Mouse (Mus musculus): ENCODE measurements around the gene Folr1.

The Folr1 gene

DNA sequence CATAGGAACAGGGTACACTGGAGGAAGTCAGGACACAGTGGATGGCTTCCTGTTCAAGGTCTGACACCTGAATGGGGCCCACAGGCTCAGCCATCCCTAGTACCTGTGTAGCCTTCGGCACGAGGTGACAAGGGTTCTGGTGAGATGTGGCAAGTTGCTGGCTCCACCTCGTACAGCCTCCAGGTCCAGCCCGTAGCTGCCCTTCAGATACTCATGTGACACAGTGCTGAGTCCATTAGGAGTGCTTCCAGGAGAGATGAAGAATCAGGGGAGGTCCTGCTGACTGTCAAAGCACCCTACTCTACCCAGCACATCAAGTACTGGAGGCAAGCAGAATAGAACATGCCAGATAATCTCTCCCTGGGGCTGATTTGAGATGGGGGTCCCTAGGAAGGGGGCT is 38.2 kb downstream of the Folr1 start:
- DNase-seq, result no peak

DNA sequence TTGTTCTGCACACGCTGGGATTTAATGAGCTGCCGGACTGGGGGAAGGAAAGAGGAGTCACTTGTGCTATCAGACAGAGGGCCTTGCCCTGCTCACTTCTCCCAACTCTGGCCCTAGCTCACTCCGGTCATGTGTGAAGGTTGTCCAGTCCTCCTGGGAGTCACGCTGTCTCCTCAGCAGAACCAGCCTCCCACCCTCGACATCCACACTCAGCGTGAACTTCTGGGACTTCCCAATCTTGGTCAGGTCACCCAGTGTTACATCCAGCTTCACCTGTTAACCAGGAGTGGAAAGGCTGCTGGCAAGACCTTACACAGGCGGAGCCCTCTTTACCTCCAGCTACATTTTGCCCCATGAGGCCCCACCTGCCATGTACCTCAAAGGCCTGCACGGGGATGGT is 39.2 kb downstream of the Folr1 start:
- DNase-seq, result no peak

DNA sequence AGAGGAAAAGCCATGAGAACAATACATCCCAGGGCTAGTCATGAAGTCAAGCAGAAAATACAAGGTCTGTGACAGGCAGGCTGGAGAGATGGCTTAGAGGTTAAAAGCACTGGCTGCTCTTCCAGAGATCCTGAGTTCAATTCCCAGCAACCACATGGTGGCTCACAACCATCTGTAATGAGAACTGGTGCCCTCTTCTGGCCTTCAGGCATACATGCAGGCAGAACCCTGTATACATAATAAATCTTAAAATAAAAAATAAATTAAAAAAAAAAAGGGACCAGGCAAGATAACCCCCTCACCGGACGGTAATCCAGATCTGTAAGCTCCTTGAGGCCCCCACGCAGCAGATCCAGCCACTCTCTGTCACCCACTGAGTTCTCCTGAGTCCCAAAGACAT is 40.2 kb downstream of the Folr1 start:
- DNase-seq, result no peak

DNA sequence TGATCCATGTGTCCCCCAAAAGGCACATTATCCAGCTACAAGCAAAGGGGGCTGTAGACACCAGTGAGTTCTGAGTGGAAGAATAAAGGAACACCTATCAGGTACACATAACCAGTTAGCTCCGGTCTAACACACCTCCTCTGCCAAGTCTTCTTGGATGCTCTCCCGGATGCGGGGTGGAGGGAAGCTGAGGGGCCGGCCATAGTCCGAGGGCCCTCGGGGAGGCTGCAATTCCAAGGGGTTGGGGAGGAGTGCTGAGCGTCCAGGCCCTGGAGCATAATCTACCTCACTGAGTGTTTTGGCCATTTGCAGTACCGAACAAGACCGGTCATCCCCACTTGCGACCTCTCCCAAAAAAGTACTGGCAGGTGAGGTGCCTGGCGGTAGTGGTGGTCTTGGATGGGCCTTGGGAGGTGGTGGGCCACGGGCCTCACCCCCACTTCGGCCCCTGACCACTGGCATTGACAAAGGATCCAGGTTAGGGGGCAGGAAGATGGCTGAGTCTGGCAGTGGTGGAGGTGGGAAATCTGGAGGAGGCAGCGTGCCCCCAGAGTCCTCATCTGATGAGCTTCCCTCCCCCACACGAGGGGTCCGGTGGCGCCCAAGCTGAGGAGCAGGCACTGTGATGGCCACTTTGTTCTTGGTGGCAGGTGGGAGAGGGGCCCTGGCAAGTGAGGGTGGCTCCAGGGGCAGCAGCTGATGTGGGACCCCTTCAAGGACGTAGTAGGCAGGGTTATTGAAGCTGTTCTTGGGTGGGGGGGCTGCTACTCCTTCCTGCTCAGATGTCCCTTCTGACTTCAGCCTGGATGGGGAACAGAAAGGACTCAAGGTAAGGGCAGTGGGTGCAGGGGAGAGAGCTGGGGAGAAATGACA is 46.6 kb downstream of the Folr1 start:
- DNase-seq, result no peak

DNA sequence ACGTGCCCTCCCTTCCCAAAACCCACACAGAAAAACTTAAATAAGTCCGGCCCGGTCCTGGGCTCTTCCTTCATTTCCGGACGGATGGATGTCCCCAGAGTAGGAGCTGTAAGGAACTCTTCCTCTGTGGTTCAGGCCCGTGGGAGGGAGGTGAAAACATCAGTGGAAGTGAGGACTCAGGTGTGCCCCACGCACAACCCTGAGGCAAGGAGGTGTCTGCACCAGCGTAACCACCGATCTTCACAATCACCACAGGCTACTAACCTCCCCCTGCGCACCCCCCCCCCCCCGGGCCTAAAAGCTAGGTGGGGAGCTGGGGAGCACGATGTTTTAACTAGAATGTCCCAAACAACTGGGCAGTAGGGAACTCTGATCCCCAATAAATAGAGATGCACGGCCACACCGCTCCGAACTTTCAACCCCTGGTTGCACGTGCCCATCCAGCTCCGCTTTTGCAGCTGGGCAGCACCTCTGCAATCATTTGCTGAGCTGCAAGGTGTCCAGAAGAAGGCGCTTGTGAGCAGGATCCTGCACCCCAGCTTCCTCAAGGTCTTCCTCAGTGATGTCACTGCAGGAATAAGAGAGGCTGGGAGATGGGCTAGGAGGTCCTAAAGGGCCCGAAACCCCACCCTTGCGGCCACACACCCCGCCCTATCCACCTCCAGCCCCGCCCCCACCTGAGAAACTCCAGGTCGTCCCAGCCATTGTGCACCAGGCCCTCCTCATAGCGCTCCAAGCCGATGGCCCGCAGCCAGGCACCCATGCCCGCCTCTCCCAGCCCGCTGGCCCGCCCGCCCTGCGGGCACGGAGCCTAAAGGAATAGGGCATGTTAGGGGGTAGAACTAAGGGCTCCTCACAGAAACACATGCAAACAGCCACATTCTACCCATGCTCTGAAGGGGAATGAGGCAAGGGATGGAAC is 47.5 kb downstream of the Folr1 start:
- no peak for DNase-seq

DNA sequence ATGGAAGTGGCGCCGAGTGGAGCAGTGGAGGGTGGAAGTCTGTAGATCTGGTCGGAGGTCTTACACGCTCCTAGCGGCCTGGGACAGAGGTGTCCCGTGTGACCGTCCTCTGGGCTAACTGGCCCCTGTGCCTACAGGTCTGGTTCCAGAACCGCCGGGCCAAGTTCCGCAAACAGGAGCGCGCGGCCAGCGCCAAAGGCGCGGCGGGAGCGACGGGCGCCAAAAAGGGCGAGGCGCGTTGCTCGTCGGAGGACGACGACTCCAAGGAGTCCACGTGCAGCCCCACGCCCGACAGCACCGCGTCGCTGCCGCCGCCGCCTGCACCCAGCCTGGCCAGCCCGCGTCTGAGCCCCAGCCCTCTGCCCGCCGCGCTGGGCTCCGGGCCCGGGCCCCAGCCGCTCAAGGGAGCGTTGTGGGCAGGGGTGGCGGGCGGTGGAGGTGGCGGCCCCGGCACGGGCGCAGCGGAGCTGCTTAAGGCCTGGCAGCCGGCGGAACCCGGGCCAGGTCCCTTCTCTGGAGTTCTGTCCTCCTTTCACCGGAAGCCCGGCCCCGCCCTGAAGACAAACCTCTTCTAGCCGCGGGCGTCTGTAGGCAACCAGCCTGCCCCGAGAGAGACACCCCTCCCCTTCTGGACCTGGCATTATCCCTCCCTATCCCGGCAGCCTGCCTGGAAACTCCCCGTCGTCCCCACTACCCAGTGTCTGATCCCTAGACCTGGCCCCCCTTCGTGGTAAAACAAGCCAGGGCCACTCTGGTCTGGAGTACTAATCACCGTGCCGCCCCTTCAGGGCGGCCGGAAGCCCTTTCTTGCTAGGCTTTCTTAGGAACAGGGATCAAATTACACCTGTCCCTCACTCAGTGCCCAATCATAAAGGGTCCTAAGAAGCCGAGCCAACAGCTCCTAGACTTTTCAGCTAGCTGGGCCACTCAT is 48.8 kb downstream of the Folr1 start:
- DNase-seq, result peak in 1 of 2 experiments; percentile 31

DNA sequence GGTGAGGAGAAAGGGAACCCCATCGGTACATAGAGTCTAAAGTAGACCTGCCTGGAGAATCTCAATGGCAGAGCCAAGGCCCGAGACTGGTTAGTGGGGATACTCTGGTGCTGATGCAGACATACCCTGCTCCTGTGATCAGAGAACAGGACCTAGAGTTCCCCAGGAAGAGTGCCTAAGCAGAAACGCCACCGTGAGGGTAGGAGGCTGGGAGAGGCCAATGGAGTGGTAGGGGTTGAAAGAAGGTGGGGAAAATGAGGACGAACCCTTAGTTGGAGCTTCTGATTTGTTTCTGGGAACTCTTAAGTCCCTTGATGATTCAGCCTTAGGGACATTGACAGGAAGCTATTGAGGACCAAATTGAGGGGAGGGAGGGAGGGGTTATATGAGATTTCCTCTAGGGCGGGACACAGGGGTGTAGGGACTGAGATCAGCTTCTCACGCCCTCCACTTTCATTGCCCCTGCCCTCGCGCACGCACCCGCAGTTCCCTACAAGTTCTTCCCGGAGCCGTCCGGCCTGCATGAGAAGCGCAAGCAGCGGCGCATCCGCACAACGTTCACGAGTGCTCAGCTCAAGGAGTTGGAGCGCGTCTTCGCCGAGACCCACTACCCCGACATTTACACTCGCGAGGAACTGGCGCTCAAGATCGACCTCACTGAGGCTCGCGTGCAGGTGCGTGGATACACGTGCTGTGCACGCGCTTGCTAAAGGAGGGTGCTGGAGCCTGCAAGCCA is 50.1 kb downstream of the Folr1 start:
- no peak for DNase-seq

DNA sequence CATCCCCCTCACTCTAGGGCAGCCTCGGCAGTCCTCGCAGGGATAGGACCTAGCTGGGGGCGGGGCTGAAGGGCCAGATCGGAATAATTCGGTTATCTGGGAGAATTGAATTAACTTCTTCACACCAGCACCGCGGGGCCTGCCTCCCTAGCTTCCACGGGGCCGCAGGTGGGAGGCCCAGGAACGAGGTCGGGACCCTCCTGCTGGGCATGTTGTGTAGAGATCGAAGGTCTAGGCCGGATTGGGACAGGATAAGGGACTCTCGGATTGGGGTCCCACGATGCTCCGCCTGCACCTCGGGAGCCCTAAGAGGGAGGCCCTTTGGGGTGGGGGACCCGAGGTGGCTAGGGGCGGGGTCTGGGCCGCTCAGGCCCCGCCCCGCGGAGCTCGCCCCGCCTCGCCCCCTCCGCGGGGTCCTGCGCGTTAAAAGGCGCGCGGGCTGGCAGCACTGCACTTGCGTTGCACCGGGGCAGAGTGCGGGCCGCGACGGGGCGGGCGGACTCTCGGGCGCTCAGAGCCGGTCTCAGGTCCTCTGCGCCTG is 52.7 kb downstream of the Folr1 start, which contains the start of gene Phox2a:
Gene Phox2a, plus strand, starts transcription at position 453 of the 541 bp plus-strand sequence.
- DNase-seq, result no peak
